9 mouse cellular contexts compared by ENCODE assay signal in genomic region chr19:4441621-4442161, GRCm38 (mm10). TPM values are rescaled to one million over a fixed set of nuclear protein-coding genes. Genes with fewer than 3 reads are reported as not detected.
DNase-seq lines count a peak whose midpoint lies in the region; ATAC-seq lines count a peak whose summit lies in the region.
"Had no signal": no experiment of that assay in that cellular context is flagged by ENCODE, and none has a peak within 500 bp of the region (broad histone marks: within the 10 kb centered on the region; RNA-seq: fewer than 3 reads in every experiment).

No protein-coding gene starts in this region.

- 31% methylated on average over 10 of the region's 10 CpGs for WGBS in heart, embryonic 13.5 days
- WGBS in neural tube, embryonic 11.5 days: 21% methylated on average over 10 of the region's 10 CpGs

- no peaks in the 10 kb centered on the region for H3K27me3 ChIP-seq in heart, embryonic 13.5 days (replicated peaks)
- H3K27me3 ChIP-seq in neural tube, embryonic 11.5 days (ENCODE audit: control insufficient read depth, insufficient read depth, low read length): peaks cover 4% of the 10 kb centered on the region

- no peaks in the 10 kb centered on the region for H3K9me3 ChIP-seq in heart, embryonic 13.5 days
- no peaks in the 10 kb centered on the region for H3K9me3 ChIP-seq in neural tube, embryonic 11.5 days (ENCODE audit: control insufficient read depth, low read length)

- H3K27ac ChIP-seq in heart, embryonic 13.5 days (replicated peaks): peak overlapping the region; percentile 66
- no peak overlapping the region for H3K27ac ChIP-seq in neural tube, embryonic 11.5 days (ENCODE audit: low read depth, low read length)

- H3K4me1 ChIP-seq in heart, embryonic 13.5 days: peaks cover 40% of the 10 kb centered on the region
- H3K4me1 ChIP-seq in neural tube, embryonic 11.5 days (ENCODE audit: control insufficient read depth, insufficient read depth, low read length): 0 out of 2 replicates have a peak, but pooled peaks cover 2% of the 10 kb centered on the region

- no peak for ATAC-seq in heart, embryonic 13.5 days (ENCODE audit: extremely low read depth, insufficient number of reproducible peaks, low FRiP score, low TSS enrichment)
- ATAC-seq in neural tube, embryonic 11.5 days (ENCODE audit: insufficient read depth, low FRiP score, low TSS enrichment): no peak
- no peak for ATAC-seq in frontal cortex, adult (ENCODE audit: low TSS enrichment)

- no peaks in the 10 kb centered on the region for H3K36me3 ChIP-seq in heart, embryonic 13.5 days
- no peaks in the 10 kb centered on the region for H3K36me3 ChIP-seq in neural tube, embryonic 11.5 days (ENCODE audit: control insufficient read depth, insufficient read depth, low read length)

- peak overlapping the region; percentile 10 for H3K4me2 ChIP-seq in heart, embryonic 13.5 days
- H3K4me2 ChIP-seq in neural tube, embryonic 11.5 days (ENCODE audit: low read depth): no peak overlapping the region

- DNase-seq in 3T3-L1 (ENCODE audit: low read depth, low spot score) (peak; percentile 92), MN1 (ENCODE audit: low spot score) (peak; percentile 30)
- DNase-seq in kidney, postnatal 4 days: peak; percentile 82 to 90
- peak; percentile 44 for DNase-seq in neural tube, embryonic 11.5 days (ENCODE audit: low spot score)
- DNase-seq in left cerebral cortex, adult 8-10 months (ENCODE audit: low spot score in 2 of 2): no peak
- DNase-seq in frontal cortex, adult 2 months (ENCODE audit: extremely low spot score in 1 of 2, low spot score in 1 of 2): no peak

- H3K4me3 ChIP-seq in heart, embryonic 13.5 days: no peak overlapping the region
- no peak overlapping the region for H3K4me3 ChIP-seq in neural tube, embryonic 11.5 days (ENCODE audit: low read depth, low read length)

- peak overlapping the region; percentile 52; the same call in 1 of the 2 replicates for H3K9ac ChIP-seq in heart, embryonic 13.5 days
- H3K9ac ChIP-seq in neural tube, embryonic 11.5 days (ENCODE audit: low read length): no peak overlapping the region

RNA-seq across cellular contexts. Expression of gene Rhod, which starts 2.5 kb away (rescaled TPM):
- 25.0 and 25.1 TPM in 2 replicates for polyA plus RNA-seq in heart, embryonic 13.5 days (2015; fragmentation: Nextera tagmentation; extraction: Ambion mirVana)
- 17.1 and 17.4 TPM in 2 replicates for polyA plus RNA-seq in neural tube, embryonic 11.5 days (2014; fragmentation: Nextera tagmentation; extraction: Ambion mirVana)
- total RNA-seq in left cerebral cortex, adult 8-10 months (2022): 1 to 10 TPM in 1 of 4 experiments, under 1 TPM in 3; 0.30 to 1.5 (median 0.47) TPM
- 1.7 and 2.0 TPM in 2 replicates for polyA plus RNA-seq in frontal cortex, adult 2 months (2012; rRNA removed)

RNA-seq across cellular contexts. Expression of gene Syt12, which starts 35.6 kb away (rescaled TPM):
- polyA plus RNA-seq in heart, embryonic 13.5 days (2015; fragmentation: Nextera tagmentation; extraction: Ambion mirVana): 0.94 and 1.1 TPM in 2 replicates
- polyA plus RNA-seq in neural tube, embryonic 11.5 days (2014; fragmentation: Nextera tagmentation; extraction: Ambion mirVana): 0.58 and 1.8 TPM in 2 replicates
- total RNA-seq in left cerebral cortex, adult 8-10 months (2022): 10 to 100 TPM; 37.0 to 40.8 (median 38.8) TPM
- 20.5 TPM in 2 replicates for polyA plus RNA-seq in frontal cortex, adult 2 months (2012; rRNA removed)

RNA-seq across cellular contexts. Expression of gene Kdm2a, which starts 43.6 kb away (rescaled TPM):
- polyA plus RNA-seq in heart, embryonic 13.5 days (2015; fragmentation: Nextera tagmentation; extraction: Ambion mirVana): 31.6 and 35.5 TPM in 2 replicates
- polyA plus RNA-seq in neural tube, embryonic 11.5 days (2014; fragmentation: Nextera tagmentation; extraction: Ambion mirVana): 44.1 and 47.2 TPM in 2 replicates
- 10 to 100 TPM; 70.9 to 80.3 (median 75.2) TPM for total RNA-seq in left cerebral cortex, adult 8-10 months (2022)
- polyA plus RNA-seq in frontal cortex, adult 2 months (2012; rRNA removed): 68.7 and 69.6 TPM in 2 replicates

RNA-seq across cellular contexts. Expression of gene 2010003K11Rik, which starts 56.7 kb away (rescaled TPM):
- not detected in 2 replicates for polyA plus RNA-seq in heart, embryonic 13.5 days (2015; fragmentation: Nextera tagmentation; extraction: Ambion mirVana)
- not detected in 2 replicates for polyA plus RNA-seq in neural tube, embryonic 11.5 days (2014; fragmentation: Nextera tagmentation; extraction: Ambion mirVana)
- not detected for total RNA-seq in left cerebral cortex, adult 8-10 months (2022)
- not detected in 2 replicates for polyA plus RNA-seq in frontal cortex, adult 2 months (2012; rRNA removed)
- polyA plus RNA-seq: cerebellum, adult 2 months had no signal

Comparison
In these comparisons a context has a peak if more than half of its experiments do, and no peak if none do; other contexts are left out.
1. DNase-seq: peak in 3T3-L1 (single experiment), MN1 (single experiment), kidney, postnatal 4 days (2 of 2) and neural tube, embryonic 11.5 days (single experiment); none in left cerebral cortex, adult 8-10 months (0 of 2) and frontal cortex, adult 2 months (0 of 2).